Mouse (Mus musculus): Measurements from ENCODE around the gene Thg1l. TPM values are rescaled to one million over a fixed set of nuclear protein-coding genes. Genes with fewer than 3 reads are reported as not detected.

Thg1l gene
- polyA plus RNA-seq, 1 experiment from 2014 or later, result 13.7 TPM

- WGBS, result 87% methylated on average over 2 of the region's 2 CpGs
- H3K27ac ChIP-seq, result no peak overlapping the region
- H3K9ac ChIP-seq, result no peak overlapping the region
- ATAC-seq (ENCODE audit: low FRiP score), result no peak
- H3K36me3 ChIP-seq (replicated peaks), result peaks cover 47% of the 10 kb centered on the region
- H3K4me3 ChIP-seq (replicated peaks), result no peak overlapping the region
- H3K4me2 ChIP-seq, result no peak overlapping the region
- no peaks in the 10 kb centered on the region for H3K9me3 ChIP-seq
- H3K4me1 ChIP-seq, result no peaks in the 10 kb centered on the region
- no peaks in the 10 kb centered on the region for H3K27me3 ChIP-seq
These were observed 57.9 kb downstream of the Thg1l start for GRCm38 (mm10) chr11:45897392-45897791.

Other genes with a start within 250 kb of the Thg1l start
- 76.0 and 77.9 TPM in 2 replicates for gene Clint1, start 103.4 kb downstream of the Thg1l start, polyA plus RNA-seq (2016; fragmentation: Nextera tagmentation; extraction: Ambion mirVana)
- gene Lsm11, start 10.6 kb downstream of the Thg1l start, polyA plus RNA-seq (2016; fragmentation: Nextera tagmentation; extraction: Ambion mirVana), result 9.3 and 11.5 TPM in 2 replicates
- gene Sox30, start 24.8 kb upstream of the Thg1l start, polyA plus RNA-seq (2016; fragmentation: Nextera tagmentation; extraction: Ambion mirVana), result 0.19 and 0.22 TPM in 2 replicates
- 3.1 and 3.2 TPM in 2 replicates for gene Gm12166, start 96.8 kb upstream of the Thg1l start, polyA plus RNA-seq (2016; fragmentation: Nextera tagmentation; extraction: Ambion mirVana)
- 9.7 and 10.2 TPM in 2 replicates for gene Adam19, start 100.5 kb upstream of the Thg1l start, polyA plus RNA-seq (2016; fragmentation: Nextera tagmentation; extraction: Ambion mirVana)
- gene Nipal4, start 211.0 kb upstream of the Thg1l start, polyA plus RNA-seq (2016; fragmentation: Nextera tagmentation; extraction: Ambion mirVana), result 0.59 and 0.84 TPM in 2 replicates